9 mouse cellular contexts compared by ENCODE assay signal in genomic region chr19:4743524-4743923, GRCm38 (mm10). TPM values are rescaled to one million over a fixed set of nuclear protein-coding genes. Genes with fewer than 3 reads are reported as not detected.
DNase-seq lines count a peak whose midpoint lies in the region; TF ChIP-seq lines count a peak whose summit lies in the region.
"Had no signal": no experiment of that assay in that cellular context is flagged by ENCODE, and none has a peak within 500 bp of the region (broad histone marks: within the 10 kb centered on the region; RNA-seq: fewer than 3 reads in every experiment).

No protein-coding gene starts in this region.

- H3K4me1 ChIP-seq in E14TG2a.4 (replicated peaks; ENCODE audit: low read depth, low read length), result no peaks in the 10 kb centered on the region

- no peaks in the 10 kb centered on the region for H3K9me3 ChIP-seq in E14TG2a.4 (ENCODE audit: low read length)

- peak; percentile 37 to 40 for DNase-seq in kidney, postnatal 25 days
- no peak for DNase-seq in kidney, adult 8-10 months
- DNase-seq in ZHBTc4 (ENCODE audit: low read depth, low spot score), result peak; percentile 69
- DNase-seq in lung, postnatal 36 days, result peak; percentile 58
- no peak for DNase-seq in gastrocnemius, postnatal 25 days
- DNase-seq in ovary, postnatal 36 days (ENCODE audit: low spot score), result no peak

- TF ChIP-seq CTCF in E14TG2a.4 (conservative IDR thresholded peaks at IDR 0.05; ENCODE audit: low read length), result peak; percentile 37; the same call in 1 of the 2 replicates

- H3K4me3 ChIP-seq in E14TG2a.4 (replicated peaks; ENCODE audit: low read length), result no peak overlapping the region
- H3K4me3 ChIP-seq: myocyte had no signal

- 0 out of 2 replicates have a peak, but pooled peaks cover 2% of the 10 kb centered on the region for H3K27me3 ChIP-seq in E14TG2a.4 (ENCODE audit: insufficient read depth, low read length)

- peaks cover 83% of the 10 kb centered on the region for H3K36me3 ChIP-seq in E14TG2a.4 (ENCODE audit: insufficient read depth, low read length)

RNA-seq across cellular contexts. Expression of gene Rbm4b, which starts 12.8 kb away (rescaled TPM):
- 1 to 10 TPM; 1.9 to 2.1 TPM for total RNA-seq in gastrocnemius, postnatal 25 days (2021)

RNA-seq across cellular contexts. Expression of gene Sptbn2, which starts 32.6 kb away (rescaled TPM):
- total RNA-seq in gastrocnemius, postnatal 25 days (2021), result under 1 TPM; 0.08 to 0.31 TPM

RNA-seq across cellular contexts. Expression of gene Gm960, which starts 45.1 kb away (rescaled TPM):
- not detected for total RNA-seq in gastrocnemius, postnatal 25 days (2021)
- total RNA-seq: common myeloid progenitor, adult 5-6 weeks had no signal

RNA-seq across cellular contexts. Expression of gene Rbm4, which starts 50.2 kb away (rescaled TPM):
- 10 to 100 TPM; 27.9 to 31.1 TPM for total RNA-seq in gastrocnemius, postnatal 25 days (2021)

Comparison
In these comparisons a context has a peak if more than half of its experiments do, and no peak if none do; other contexts are left out.
1. DNase-seq: peak in kidney, postnatal 25 days (2 of 2), ZHBTc4 (single experiment) and lung, postnatal 36 days (single experiment); none in kidney, adult 8-10 months (0 of 2), gastrocnemius, postnatal 25 days (single experiment) and ovary, postnatal 36 days (single experiment).